17 mouse cellular contexts compared by ENCODE assay signal in genomic region chr1:124630084-124630483, GRCm38 (mm10).
"Had no signal": no experiment of that assay in that cellular context is flagged by ENCODE, and none has a peak within 500 bp of the region (broad histone marks: within the 10 kb centered on the region; RNA-seq: fewer than 3 reads in every experiment).

No protein-coding gene starts in this region.

- H3K36me3 ChIP-seq: midbrain, embryonic 10.5 days; midbrain, embryonic 12.5 days; neural tube, embryonic 13.5 days; neural tube, embryonic 15.5 days; stomach, embryonic 15.5 days had no signal

- H3K4me3 ChIP-seq: midbrain, embryonic 10.5 days; midbrain, embryonic 12.5 days; myocyte; neural tube, embryonic 13.5 days; neural tube, embryonic 15.5 days; stomach, embryonic 15.5 days had no signal

- H3K9ac ChIP-seq: lung, embryonic 14.5 days; midbrain, embryonic 12.5 days; neural tube, embryonic 13.5 days; neural tube, embryonic 15.5 days; stomach, embryonic 15.5 days had no signal

- ATAC-seq: midbrain, embryonic 16.5 days had no signal

- H3K27me3 ChIP-seq: midbrain, embryonic 12.5 days; neural tube, embryonic 13.5 days; neural tube, embryonic 15.5 days; stomach, embryonic 15.5 days had no signal

- H3K4me1 ChIP-seq: midbrain, embryonic 10.5 days; midbrain, embryonic 12.5 days; neural tube, embryonic 13.5 days; neural tube, embryonic 15.5 days; stomach, embryonic 15.5 days had no signal

- H3K4me2 ChIP-seq: lung, embryonic 14.5 days; midbrain, embryonic 12.5 days; neural tube, embryonic 13.5 days; neural tube, embryonic 15.5 days; stomach, embryonic 15.5 days had no signal

- DNase-seq: lung, adult 18-20 months; lung, embryonic 14.5 days; lung, postnatal 10 days; lung, postnatal 4 days; midbrain, embryonic 14.5 days; right cerebral cortex, postnatal 14 days; thymus, adult 2 months; thymus, postnatal 25 days; thymus, postnatal 4 days had no signal

- H3K9me3 ChIP-seq: midbrain, embryonic 10.5 days; midbrain, embryonic 12.5 days; neural tube, embryonic 13.5 days; neural tube, embryonic 15.5 days; stomach, embryonic 15.5 days had no signal

- H3K27ac ChIP-seq: midbrain, embryonic 10.5 days; midbrain, embryonic 12.5 days; neural tube, embryonic 13.5 days; neural tube, embryonic 15.5 days; stomach, embryonic 15.5 days; stomach, postnatal 0 days had no signal
